Mouse (Mus musculus): ENCODE results near the gene Tnfaip8l1.

Tnfaip8l1 gene

DNA sequence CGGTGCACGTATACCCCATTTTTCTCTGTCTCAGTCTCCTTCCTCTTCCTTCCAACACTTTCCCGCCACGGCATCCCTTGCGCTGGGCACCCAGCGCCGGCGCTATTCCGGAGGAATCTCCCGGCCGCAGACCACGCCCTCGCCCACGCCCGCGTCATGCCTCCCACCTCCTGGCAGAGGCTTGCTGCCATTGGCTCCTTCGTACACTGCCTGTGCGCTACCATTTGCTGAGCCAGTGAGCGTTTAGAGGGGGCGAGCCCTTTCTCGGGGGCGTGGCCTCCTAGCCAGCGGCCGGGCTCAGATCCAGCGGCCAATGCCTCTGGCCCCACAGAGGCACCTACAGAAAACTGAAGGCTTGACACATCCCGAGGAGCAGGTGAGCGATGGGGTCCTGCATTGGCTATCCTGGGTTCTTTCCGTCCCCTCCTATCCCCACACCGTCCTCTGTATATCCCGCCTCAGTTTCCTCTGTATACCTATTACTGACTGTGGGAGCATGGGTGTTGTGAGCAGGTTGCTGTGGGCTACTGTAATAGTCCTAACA lies at the start of gene Tnfaip8l1:
Gene Tnfaip8l1, plus strand, starts transcription at position 247 of the 544 bp plus-strand sequence.
- peak; percentile 94 for DNase-seq (ENCODE audit: low read depth, low spot score)

DNA sequence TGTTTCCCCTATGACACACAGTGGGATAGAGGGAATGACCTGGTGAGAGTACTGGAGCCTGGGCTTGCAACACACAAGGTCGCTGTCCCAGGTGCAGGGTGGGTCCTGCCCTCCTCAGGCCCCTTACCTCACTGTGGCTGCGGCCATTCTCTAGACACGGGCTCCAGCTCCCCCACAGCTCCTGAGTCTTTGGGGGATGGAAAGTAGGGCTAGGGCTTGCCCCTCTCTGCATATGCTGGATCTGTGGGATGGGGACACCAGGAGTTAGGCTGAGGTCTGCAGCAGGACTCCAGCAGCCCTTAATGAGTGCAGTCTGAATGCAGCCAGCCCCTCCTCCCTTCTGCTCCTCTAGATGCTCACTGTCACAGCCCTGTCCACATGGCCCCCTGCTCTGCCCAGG lies 49.5 kb upstream of the Tnfaip8l1 start:
- DNase-seq (ENCODE audit: low read depth, low spot score), result no peak

DNA sequence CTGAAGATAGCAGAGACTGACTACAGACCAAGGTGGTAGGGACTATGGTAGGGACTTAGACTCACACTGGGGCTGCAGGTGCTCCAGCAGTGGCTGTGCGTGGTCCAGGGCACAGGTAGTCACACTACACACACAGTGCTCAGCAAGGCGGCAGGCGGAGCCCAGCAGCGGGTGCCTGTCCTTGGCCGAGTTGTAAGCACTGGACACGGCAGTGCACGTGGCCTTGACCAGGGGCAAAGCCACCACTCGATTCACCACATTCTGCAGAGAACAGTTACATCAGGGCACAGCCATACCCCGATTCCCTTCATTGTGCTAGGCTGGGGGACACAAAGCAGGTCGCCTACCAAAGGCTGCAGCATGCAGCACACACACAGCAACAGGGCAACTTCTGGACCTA lies 46.1 kb upstream of the Tnfaip8l1 start:
- no peak for DNase-seq (ENCODE audit: low read depth, low spot score)

DNA sequence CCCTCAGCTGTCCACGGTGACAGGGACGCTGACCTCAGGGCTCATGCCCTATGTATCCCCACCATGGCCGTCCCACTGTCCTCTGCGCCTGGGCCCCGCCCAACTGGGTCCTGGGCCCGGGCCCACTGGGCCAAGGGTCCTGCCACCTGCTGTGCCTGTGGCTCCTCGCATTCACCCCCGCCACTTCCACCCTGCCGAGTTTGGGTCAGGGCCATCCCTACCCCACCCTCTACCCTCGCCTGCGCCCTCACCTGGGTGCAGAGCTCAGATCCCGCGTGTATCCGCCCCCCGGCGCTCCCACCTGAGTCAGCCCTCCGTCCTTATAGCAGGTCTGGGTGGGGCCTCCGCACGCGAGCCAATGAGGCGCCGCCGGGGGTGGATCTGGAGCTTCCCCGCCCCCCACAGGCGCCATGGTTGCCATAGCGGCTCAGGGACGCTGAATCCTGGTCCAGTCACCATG lies 45.0 kb upstream of the Tnfaip8l1 start, which contains the start of gene Plin5:
Gene Plin5, minus strand, starts transcription at position 346 of the 460 bp plus-strand sequence.
- DNase-seq (ENCODE audit: low read depth, low spot score), result no peak

DNA sequence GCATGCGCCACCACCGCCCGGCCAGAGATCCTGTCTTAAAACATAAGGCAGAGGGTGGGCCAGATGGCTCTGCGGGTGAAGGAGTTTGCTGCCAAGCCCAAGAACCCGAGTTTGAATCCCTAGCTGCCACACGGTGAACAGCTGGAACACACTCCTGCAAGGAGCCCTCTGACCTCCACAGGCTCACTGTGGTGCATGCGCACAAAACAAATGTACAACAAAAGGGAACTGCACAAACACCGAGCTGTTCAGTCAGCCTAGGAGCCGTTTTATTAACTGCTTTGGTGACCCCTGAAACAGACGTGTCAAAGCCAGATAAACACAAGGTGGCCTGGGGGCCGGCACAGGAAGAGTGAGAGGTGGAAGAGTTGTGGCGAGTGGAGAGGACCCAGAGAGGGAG lies 42.8 kb upstream of the Tnfaip8l1 start:
- no peak for DNase-seq (ENCODE audit: low read depth, low spot score)

DNA sequence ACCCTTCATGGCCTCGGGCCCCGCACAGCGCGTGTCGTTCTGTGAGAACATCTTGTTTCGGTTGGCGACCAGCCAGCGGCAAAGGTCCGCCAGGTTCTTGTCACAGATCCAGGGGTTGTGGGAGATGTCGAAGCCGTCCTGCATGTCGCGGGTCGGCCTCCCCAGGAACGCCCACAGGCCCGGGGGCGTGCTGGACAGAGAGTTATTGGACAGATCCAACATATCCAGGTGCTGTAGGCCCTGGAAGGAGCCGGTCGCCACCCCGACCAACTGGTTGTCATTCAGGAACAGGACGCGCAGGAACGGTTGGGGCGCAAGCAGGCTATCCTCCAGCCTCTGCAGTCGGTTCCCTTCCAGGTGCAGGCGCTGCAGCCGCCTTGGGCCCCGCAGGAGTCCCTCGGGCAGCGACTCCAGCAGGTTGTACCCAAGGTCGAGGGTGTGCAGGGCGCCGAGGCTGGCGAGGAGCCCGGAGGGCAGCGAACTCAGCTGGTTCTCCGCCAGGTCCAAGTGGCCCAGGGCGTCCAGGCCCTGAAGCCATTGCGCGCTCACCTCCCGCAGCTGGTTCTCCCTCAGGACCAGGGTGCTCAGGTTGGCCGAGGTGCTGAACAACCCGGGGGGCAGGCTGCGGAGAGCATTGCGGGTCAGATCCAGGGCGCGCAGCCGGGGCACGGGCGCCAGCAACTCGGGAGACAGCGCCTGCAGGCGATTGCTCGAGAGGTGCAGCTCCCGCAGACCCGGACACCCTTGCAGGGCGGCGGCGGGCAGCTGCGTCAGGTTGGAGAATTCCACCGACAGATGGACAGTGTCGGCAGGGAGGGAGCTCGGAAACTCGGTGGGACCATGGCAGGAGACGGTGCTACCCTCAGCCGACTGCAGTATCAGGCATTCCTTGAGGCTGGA lies 42.0 kb upstream of the Tnfaip8l1 start:
- DNase-seq (ENCODE audit: low read depth, low spot score), result no peak

DNA sequence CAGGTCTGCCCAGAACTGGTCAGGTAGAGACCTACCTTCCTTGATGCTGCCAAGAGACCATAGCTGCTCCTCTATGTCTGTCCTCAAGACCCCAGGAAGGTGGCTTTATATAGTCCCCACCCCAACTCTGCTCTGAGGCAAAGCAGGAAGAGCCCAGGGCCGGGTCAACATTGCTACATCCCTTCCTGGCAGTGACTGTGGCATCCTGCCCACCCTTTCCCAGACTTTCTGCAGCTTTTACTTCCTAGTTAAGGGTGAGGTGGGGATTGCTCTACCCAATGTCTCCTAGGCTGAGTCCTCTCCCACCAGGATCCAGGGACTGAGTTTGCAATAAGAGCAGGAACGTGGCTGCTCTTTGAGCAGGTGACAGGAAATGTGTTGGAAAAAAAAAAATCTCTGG lies 40.5 kb upstream of the Tnfaip8l1 start, which contains the start of gene Lrg1:
Gene Lrg1, minus strand, starts transcription at position 176 of the 400 bp plus-strand sequence.
- DNase-seq (ENCODE audit: low read depth, low spot score), result no peak

DNA sequence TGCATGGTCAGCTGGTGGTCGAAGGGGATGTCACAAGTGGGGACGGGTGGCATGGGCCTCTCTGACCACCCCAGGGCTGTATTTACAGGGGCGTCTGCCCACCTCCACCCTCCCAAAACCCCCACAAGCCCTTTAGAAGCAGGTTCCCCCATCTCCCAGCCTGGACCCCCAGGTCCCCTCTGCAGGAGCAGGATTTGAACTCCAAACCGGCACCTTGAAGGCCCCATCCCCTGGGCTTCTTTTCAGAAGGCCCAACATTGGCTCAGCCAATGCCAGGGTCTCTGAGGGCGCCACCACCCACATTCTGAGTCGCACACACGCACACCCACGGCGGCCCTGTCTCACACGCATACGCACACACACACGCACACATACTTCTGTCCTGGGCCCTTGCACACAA lies 39.1 kb upstream of the Tnfaip8l1 start:
- DNase-seq (ENCODE audit: low read depth, low spot score), result no peak

DNA sequence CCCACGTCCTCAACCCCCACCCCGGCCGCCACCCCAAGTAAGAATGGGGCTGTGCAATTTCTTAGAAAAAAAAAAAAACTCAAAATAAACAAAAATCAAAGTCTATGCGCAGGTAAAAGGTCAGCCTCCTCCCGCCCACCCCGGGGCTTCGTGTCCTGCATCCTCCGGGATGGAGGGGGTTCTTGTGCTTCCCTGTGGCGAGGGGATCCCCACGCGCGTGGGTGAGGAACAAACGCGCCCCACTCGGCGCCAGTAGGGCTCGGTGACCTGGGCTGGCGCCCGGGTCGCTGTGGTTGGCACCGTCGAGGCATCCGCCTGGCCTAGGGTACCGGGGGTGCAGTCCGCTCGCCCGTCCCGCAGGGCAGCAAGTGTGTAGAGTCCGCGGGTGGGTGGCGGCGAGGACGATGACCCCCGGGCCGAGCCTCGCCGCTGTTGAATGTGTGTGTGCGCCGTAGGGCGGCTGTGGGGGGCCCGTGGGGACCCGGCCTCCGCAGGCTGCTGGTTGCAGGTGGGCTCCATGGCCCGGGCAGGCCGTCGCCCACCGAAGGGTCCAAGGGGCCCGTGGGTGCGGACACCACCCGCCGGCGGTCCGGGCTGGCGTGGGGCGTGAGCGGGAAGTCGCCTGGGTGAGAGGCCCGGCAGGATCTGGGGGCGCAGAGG lies 38.5 kb upstream of the Tnfaip8l1 start:
- DNase-seq (ENCODE audit: low read depth, low spot score), result no peak

DNA sequence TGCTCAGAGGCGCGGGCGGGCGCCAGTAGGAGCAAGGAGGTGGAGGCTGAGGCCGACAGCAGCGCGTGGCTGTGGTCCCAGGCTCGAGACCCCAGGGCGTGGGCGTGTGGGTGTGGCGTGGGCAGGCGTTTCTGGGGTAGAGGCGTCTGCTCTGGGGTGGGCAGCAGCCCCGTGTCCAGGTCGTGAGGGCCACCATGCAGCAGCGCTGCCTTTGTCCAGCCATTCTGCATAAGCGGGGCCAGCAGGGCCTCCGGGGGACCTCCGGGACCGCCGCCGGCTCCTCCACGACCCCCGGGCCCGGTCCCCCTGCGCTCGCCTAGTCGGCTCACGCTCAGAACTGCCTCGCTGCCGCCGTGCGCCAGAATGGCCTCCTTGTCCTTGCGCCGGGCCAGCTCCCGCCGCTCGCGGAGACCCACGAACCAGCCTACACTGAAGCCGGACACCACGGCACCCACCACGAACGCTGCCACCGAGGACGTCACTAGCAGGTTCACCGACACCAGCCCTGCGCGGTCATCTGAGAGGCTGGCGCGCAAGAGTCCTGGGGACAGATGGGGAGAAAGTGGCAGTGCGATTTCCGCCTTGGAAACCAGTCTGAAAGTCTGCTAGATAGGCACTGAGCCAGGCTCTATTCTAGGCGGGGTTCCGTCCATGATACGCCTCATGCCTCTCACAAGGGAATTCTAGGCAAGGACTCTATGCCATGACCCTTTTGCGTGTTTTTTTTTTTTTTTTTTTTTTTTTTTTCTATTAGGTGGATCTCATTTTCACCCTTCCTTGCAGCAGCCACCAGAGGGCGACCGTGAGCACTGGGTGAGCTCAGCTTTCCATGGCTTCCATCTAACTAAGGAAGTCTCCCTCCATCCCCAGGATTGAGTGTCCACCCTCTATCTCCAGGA lies 37.7 kb upstream of the Tnfaip8l1 start:
- peak; percentile 61 for DNase-seq (ENCODE audit: low read depth, low spot score)

DNA sequence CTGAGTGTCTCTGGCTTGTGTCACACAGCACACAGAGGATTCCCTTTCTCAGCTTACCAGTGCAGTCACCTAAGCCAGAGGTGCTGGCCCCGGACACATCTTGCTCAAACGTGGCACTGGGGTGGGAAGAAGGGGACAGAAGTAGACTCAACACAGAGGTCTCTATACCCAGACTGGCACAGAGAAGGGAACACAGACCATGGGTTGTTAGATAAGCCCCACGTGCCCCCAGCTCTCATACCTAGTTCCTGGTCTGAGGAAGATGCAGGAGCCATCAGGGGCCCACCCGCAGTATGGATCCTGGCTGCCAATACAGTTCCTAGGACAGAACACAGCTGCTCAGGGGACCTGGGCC lies 37.0 kb upstream of the Tnfaip8l1 start:
- DNase-seq (ENCODE audit: low read depth, low spot score), result no peak

DNA sequence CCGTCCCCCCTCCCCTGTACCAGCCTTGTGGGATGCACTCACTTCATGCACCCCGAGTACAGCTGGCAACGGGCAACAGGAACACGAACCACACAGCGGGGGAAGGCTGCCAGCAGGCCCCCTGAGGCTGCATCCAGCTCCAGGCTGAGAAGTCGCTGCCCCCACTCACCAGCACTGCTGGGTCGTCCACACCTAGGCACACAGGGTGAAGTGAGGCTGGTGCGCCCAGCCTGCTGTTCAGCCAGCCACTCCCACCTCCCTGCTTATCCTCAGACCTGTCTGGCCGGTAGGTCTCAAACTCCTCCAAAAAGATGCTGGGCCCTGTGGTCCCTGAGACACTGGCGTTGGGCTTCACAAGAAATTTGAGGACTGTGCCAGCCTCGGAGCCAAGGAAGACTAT lies 36.1 kb upstream of the Tnfaip8l1 start:
- DNase-seq (ENCODE audit: low read depth, low spot score), result no peak

DNA sequence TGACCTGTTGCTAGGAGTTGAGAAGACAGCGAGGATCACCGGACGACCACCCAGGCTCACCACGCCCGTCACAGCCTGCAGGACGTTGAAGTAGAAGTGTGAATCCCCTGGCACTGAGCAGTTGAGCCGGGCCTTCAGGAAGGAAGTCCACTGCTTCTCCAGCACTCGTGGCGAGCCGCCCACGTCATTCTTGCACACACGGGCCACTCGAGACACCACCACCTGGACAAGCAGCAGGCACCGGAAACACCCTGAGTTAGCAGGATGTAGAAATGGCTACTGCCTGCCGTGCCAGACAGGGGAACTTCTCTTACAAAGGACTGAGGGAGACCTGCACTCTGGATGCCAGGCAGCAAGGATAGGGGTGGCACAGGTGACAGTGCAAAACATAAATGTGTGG lies 34.0 kb upstream of the Tnfaip8l1 start:
- DNase-seq (ENCODE audit: low read depth, low spot score), result no peak

DNA sequence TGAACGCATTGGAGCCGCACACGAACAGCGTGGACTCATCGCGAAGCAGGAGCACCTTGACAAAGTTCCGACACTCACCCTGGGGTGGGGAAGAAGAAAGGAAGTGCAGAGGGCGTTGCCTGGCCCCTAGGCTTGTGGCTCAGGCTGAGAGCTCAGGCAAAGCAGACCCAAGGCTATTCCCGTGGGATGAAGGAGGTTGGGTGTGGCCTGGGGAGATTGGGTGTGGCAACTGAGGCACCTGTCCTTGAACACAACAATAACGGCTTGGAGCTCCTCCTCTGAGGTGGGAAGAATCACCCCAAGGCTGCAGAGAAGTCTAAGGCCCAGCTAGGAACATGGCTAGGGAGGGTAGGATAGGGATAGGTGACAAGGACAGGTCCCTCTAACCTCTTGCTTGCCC lies 31.1 kb upstream of the Tnfaip8l1 start:
- no peak for DNase-seq (ENCODE audit: low read depth, low spot score)

DNA sequence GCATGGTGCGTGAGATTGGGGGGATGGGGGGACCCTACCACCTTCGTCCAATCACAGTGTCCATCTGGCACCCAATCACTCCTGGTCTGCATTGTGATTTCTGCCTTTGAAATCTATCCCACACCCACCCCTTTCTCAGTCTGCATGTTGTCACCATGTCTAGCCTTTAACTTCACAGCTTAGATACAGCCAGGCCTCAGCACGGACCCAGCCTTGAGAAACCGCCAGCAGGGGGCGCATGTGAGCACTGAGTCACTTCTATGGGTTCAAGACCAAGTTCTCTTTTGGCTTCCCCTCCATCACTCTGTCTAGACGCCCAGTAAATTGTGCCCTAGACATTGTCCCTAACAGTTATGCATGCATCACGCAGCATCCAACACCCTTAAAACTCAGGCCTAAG lies 30.5 kb upstream of the Tnfaip8l1 start:
- peak; percentile 72 for DNase-seq (ENCODE audit: low read depth, low spot score)

DNA sequence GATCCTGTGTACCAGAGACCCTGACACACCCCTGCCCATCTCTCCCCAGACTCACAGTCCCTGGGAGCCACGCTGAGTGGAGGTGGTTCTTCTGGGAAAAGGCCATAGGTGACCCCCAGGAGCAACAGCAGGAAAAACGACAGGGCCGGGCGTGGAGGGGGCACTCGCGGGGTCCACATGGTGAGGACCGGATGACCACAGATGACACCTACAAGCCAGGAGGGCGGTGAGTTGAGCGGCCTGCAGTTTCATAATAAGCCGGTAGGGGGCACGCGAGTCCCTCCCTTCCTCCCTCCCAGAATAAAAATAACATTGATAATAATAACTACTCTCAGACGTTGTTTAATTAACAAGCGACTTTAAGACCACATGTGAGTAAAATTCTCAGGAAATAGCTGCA lies 29.6 kb upstream of the Tnfaip8l1 start:
- DNase-seq (ENCODE audit: low read depth, low spot score), result peak; percentile 76

DNA sequence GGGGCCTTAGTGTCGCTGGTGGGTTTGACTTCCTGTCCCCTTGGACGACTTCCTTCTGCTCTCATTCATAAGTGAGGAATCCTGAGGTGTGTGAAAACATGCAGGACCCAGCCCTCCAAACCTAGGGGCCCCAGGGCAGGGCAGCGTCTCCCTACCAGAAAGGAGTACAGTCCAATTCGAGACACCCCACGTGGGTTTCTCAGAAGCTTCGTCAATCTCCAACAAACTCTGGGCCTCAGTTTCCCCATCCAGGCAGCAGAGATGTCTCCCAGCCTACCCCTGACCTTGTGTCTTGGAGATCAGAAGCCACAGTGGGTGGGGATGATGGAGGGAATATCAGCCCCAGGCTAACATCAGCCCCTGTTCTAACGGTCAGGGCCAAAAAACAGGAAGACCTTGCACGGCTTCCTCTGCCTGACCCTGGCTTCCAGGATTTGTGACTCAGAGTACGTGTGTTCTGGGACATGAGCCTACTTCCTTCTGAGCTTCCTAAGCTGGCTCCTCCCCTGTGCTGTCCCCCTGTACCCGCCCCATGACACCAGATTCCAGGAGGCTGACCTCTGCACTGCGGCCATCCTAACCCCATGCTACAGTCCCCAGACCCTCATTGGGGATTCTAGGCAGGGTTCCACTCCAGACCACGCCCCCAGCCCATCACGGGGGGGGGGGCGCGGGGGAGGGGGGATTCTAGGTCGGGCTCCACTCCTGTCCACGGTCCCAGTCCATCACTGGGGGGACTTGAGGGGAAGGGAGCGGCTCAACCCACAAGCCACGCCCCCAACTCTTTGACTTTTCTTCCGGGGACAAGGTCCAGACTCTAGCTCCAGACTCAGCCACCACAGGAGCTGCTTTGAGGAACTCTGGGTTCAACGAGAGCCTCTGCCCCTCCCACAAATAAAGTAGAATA lies 28.6 kb upstream of the Tnfaip8l1 start:
- peak; percentile 53 for DNase-seq (ENCODE audit: low read depth, low spot score)

DNA sequence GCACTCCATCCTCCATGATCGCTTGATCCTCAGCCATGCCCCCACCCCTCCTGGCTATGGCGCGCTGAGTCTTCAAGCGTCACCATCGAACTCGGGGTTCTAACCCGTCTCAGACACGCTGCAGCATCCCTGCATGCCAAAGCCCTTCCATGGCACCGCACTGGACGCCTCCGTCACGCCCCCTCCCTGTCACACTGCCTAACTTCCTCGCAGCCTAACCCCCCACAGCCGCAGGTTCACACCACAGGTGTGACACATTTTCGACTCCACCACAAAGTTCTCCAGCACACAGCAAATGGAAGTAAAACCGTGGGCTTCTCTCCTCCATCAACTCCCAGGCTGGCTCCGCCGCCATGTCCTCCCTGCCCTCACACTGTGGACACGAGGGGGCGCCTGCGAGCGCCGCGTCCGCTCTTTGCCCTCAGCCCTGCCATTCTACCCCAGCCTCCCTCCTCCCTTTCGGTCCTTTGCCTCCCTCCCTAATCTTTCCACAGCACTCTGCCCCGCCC lies 27.8 kb upstream of the Tnfaip8l1 start:
- DNase-seq (ENCODE audit: low read depth, low spot score), result peak; percentile 80

DNA sequence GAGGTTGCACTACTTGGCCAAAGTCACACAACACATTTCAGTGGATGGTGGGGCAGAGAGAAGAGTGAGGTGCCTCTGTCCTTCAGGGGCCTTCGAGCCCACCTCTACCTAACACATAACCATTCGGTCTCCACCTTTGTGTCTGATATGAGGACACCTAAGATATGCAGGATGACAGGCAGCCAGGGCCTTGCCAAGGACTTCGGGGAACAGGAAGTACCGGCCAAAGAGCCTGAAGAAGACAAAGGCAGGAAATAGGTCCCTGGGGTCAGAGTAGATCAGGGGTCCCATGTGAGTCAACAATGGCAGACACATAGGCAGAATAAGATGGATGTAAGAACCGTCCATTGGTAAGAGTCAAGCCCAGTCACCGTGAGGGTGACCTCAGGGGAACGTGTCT lies 25.7 kb upstream of the Tnfaip8l1 start:
- no peak for DNase-seq (ENCODE audit: low read depth, low spot score)
